Mouse (Mus musculus) cerebellum, adult 2 months (tissue): ENCODE measurements around the gene Dgkb.

Experiments
- CTCF ChIP-seq: fragments of 200-500 bp; IDR thresholded peaks from 2 replicates; pipeline ENCODE4 v1.5.1; 2011; ENCODE audit warnings: low read depth, mild to moderate bottlenecking, control low read depth, low read length, moderate library complexity, borderline replicate concordance; ENCODE audit not compliant: insufficient read depth
- POLR2A ChIP-seq: fragments of 200-500 bp; IDR thresholded peaks from 2 replicates; pipeline ENCODE4 v1.6.1; 2011; ENCODE audit warnings: low read length, control low read depth, borderline replicate concordance; ENCODE audit not compliant: insufficient read depth

- TF ChIP-seq CTCF = no peak
- TF ChIP-seq POLR2A = no peak
These were observed 535.0 kb downstream of the Dgkb start for GRCm38 (mm10) chr12:38352481-38352880.
